Mouse (Mus musculus) megakaryocyte progenitor cell, adult 5-6 weeks (primary cell): ENCODE results near the gene Tmem104. TPM values are rescaled to one million over a fixed set of nuclear protein-coding genes. Genes with fewer than 3 reads are reported as not detected.

ENCODE experiments used
- ATAC-seq: replicated peaks from 2 replicates; pipeline ENCODE4 v1.8.0; 2016; ENCODE audit warnings: mild to moderate bottlenecking, moderate TSS enrichment, inconsistent platforms; ENCODE audit not compliant: poor library complexity
- total RNA-seq, 2 experiments: library from RNA; stranded (forward) in 1 of 2; stranded (reverse) in 1 of 2; fragments of 157-497, 149-512 nt in 1 of 2; fragments of 200-1000 nt in 1 of 2; gene quantifications; 2 replicates each; pipeline versions ENCODE4 v1.2.3 to v1.2.4; 2015 to 2017

The Tmem104 gene
- total RNA-seq, 2 experiments from 2014 or later: 7.8 to 8.2 TPM

DNA sequence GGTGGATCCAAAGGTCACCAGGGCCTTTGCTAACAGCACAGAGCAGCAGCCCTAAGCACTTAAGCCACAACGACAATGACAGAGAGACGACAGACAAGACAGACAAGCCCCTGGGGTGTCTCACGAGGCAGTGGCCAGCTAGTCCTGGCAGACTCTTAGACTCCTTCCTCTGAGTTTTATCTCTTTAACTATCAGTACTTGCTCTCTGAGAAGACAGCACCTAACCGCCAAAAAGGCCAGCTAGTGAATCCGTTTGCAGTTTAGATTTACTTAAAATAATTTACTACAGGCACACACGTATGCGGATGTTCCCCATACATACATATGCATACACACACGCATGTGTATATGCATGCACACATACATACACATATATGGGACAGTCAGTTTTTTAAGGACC is 10.3 kb downstream of the Tmem104 start:
- ATAC-seq: no peak

DNA sequence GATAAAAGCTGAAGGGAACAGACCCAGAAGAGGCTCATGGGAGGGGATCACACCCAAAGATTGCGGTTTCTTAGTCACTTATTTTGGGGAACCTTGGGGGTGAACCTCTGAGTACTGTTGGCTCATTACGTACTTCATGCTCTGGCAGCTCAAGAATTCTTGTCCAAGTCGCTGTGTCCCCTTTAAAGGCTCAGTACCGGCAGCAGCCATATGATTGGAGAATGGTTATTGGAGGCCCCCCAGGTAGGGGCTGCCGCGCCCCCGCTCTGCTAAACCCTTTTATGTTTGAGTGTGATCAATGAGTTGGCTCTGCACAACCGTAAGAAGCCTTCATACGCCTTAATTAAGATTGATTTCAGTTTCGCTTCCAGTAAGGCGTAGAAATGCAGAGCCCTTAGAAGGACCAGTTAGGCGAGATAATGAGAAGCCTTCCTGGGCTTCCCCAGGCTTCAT is 11.7 kb downstream of the Tmem104 start:
- ATAC-seq: no peak

DNA sequence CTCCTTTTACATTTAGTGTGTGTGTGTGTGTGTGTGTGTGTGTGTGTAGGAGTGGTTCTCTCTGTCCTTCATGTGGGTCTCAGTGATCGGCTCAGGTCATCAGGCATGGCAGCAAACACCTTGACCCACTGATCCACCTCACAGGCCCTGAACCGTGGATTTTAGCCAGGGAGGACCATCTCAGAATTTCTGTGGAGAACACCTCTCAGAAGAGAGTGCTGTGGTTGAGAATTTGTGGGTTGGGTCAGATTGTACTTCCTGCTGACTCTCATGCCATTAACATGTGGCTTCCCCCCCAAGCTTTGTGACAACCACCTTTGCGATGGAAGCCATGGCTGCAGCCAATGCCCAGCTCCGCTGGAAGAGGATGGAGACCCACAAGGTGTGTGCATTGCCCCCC is 13.2 kb downstream of the Tmem104 start:
- ATAC-seq: no peak

DNA sequence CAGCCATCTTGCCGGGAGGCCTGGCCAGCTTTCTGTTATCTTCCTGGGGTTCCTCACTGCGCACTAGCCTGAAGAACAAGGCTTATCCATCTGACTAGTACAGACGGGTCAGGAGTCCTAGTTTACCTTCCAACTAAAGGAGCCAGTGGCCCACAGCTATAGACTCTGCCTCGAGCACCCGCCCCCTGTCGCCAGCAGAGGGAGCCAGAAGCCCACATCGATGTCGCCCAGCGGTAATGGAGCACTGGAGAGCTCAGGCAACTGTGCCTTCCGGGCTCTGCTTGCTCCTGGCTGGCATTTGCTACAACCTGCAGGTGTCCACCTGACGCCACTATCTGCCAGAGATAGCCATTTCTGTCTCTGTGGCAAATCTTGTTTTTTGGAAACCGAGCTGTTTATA is 15.0 kb downstream of the Tmem104 start:
- peak; percentile 97 for ATAC-seq

DNA sequence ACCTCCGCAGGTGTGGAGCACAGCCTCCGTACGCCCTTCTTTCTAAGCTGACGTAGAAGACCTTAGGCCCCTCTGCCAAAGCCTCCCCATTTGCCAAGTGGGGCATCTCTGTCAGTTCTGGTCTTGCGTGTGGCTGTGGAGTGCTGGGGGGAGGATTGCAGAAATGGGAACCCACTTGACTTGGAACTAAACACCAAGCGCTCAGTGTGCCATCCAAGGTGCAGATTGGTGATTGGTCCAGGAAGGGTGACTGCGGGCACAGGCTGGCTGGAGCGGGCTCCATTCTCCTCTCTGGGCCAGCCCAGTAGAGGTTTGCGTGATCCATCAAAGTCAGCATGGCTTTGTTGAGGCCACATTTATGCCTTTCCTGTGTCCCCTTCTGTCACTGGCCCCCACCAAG is 15.5 kb downstream of the Tmem104 start:
- no peak for ATAC-seq

DNA sequence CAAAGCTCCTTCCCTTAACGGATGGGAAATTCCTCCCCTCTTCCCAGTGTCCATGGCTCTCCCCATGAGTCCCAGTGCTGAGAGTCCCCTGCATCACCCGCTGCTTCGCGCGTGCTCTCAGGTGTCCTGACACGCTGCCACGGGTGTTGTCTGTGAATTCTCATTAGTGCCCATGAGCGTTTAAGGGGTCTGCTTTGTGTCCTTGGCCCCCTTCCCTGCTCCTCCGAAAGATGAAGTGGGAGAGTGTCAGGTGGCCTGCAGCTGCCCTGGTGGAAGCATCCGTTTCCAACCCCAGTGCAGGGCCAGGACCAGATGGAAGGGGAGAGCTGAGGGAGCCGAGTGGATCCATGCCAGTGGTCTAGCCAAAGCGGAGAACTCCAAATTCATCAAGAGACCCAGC is 20.8 kb downstream of the Tmem104 start:
- no peak for ATAC-seq

DNA sequence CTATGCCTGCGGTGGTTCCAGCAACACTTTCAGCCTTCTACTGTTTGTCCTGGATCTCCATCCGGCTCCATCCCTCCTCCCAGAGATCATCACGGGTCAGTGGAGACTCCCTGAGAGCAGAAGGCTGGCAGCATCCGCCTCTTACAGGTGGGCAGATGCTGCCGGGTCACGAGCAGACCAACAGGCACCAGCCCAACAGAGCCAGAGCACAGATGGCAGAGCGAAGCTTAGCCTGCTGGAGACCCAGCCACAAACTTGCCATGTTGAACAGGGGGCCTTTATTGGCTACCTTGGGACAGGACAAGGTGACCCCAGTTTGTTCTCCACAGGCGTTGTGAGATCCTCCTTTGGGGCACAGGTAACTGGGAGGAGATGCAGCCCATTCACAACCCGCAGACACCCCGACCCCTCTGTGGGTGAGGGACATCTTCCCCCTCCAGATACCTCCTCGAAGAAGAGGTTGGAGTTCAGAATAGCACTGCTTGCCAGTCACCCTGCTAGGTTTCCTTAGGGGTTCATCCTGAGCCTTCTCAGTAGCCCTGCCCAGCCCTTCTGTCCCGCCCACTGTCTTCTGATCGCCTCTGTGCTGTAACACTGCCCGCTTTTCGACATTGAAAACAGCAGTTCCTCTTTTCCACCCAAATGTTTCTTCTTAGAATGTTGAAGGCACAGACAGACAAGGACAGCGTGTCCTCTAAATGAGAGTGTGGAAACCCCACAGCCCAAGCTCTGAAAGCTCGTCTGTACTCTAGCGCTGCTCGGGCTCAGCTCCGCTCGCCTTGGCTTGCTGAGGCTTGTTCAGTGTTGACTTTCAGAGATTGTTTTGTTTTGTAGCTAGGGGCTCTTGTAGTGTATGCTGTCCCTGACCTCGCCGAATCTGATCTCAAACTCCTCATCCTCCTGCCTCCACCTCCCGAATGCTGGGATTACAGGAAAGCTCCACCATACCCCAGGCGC is 21.8 kb downstream of the Tmem104 start:
- ATAC-seq: peak; percentile 84

DNA sequence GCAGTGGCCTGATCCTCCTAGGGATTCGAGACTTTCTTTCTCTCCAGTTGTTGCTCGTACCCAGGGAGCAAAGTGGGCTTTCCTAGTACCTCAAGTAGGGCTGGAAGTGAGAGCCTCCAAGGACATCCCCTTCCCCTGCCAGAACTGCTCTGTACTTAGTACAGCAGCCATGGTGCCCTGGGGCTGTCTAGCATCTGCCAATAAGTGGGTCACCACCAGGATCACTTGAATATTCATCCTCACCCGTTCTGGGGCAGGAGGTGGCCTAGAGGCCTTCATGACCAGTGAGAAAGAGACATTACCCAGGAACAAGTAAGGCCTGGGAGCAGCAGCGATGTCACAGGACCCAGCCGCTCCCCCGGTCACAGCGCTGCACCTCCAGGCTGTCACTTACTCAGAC is 22.7 kb downstream of the Tmem104 start:
- no peak for ATAC-seq

DNA sequence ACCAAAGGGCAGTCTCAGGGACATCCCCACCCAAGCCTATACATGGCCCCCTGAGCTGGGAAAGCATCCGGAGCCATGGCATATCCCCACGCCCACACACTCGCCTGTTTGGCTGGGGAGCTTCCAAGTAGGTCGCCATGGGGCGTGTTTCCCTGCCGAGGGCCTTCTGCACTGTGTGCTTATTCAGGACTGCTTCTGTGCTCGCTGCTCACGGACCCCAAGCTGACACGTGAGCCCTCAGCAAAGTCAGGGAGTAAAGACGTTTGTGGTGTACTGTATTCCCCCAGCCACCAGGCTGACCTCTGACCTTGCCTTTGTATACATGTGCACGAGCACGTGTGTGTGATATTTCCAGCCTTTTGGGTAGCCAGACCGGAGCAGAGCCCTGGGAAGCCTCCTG is 24.8 kb downstream of the Tmem104 start:
- ATAC-seq: no peak

DNA sequence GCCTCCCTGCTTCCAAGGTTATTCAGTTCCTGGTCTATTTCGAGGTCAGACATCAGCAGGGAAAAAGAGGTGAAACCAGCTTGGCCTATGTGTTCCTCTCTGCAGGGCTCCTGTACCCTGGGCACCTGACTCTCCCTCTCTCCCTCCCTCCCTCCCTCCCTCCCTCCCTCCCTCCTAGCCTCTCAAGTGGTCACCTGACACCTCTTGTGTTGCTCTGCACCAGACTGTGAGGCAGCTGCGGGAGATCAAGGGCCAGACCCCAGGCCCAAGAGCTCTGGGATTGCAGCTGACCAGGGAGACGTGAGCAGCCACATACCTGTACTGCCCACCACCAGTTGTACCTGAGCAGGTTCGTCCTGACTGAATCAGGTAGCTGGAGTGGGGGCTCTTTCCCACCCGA is 27.8 kb downstream of the Tmem104 start:
- no peak for ATAC-seq

DNA sequence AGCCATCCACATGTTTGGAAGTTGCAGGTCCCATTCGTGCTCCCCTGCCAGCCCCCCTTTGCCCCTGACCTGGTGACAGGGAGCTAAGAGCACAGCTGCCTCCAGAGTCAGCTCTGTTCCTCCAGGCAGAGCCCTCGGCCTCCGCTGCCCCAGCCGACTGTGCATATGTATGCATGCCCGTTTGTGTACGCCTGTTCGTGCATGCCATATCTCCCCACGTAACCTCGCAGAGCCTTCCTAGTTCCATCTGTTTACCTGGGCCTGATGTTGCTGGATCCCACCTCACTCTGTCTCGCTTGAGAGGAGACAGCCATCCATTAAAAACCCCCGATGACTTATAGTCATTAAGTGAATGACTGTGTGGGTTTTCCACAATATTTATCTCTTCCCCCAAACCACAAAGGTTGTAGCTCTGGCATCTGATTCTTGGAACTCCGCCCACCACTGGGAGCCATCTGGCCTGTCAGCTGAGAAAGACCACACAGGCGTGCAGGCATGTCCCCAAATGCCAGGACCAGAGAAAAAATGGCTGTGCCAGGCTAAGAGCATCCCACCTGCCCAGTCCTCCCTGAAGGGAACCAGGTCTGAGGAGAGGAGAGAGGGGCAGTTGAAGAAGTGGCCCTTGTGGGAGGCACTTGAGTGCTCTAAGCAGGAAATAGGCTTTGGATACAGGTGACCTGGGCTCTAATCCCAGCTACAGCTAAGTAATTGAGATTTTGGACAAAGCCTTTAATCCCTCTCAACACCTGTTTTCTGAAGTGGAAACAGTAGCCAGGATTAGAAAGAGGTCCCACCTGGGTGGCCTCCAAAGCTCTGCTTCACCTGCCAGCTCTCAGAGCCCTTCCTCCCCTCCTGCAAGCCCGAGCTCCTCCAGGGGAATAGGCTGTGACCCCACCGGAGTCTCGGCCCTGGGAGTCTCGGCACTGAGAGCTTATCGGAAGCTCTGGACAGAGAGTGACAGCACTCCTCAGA is 30.4 kb downstream of the Tmem104 start:
- ATAC-seq: no peak; the same call in 1 of the 2 replicates

DNA sequence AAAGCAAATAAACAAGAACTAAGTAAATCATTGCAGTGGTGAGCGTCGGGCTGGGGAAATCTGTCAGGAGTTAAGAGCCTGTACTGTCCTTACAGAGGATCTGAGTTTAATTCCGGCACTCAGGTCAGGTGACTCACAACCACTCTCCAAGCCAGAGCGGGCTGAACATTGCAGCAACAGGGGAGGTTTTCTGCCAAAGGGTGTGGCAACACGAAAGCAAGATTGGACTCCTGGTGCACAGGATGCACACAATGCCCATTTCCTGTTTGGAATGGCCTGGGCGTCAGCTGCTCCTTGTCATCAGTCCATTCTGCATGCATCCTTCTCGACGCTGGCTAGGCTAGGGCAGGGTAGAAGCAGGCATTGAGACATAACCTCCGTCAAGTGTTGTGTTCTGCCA is 32.0 kb downstream of the Tmem104 start:
- ATAC-seq: peak; percentile 54

DNA sequence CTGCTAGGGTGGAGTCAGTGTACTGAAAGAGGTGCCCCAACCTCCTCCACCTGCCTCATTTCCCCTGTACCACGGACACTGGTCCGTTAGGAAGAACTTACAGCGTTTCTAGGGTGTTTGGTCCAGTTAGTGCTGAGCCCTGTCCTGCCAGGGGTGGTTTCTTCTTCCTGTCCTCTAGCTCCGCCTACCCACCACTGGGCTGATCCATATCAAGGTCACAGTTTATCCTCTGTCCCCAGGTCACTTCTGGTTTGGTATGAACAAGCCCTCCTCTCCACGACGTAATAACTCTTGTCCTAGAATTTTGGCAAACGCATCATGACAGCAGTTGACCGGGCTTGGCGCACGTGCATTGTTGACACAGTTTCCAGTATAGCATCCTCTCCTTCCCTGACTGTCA is 32.4 kb downstream of the Tmem104 start:
- ATAC-seq: peak; percentile 6; the same call in 1 of the 2 replicates

DNA sequence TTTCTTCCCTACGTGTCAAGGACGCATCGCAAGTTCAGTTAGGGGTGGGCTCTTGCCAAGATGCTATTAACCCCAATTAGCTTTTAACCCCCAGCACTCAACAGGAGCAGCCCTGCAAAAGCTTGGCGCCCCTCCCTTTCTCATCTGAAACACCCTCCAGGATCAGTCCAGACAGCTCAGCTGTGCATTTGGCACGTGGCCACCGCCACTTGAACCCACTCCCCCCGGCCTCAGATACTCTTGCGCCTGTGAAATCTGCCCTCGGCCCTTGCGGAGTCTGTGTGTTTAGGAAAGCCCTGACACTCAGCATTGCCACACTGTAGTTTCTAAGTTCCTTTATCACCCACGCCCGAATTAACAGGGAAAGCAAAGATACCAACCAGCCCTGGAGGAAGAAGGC is 34.8 kb downstream of the Tmem104 start:
- no peak for ATAC-seq

DNA sequence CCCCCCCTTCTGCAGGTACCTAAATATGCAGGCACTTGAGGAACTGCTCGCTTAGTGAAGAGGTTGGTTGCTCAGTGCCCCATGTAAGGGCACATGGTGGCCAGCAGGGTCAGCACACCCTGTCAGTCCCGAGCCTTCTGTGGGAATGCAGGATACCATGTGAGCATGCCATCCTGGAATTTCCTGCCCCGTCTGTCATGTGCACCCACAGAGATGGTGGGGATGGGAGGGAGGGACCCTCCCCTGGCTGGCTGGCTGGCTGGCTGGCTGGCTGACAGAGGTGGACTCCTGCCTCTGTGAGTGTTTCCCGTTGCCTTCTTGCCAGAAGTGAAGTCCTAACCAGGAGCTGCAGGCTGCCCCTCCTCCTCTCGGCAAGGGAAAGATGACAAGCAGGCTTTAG is 35.3 kb downstream of the Tmem104 start:
- ATAC-seq: no peak

DNA sequence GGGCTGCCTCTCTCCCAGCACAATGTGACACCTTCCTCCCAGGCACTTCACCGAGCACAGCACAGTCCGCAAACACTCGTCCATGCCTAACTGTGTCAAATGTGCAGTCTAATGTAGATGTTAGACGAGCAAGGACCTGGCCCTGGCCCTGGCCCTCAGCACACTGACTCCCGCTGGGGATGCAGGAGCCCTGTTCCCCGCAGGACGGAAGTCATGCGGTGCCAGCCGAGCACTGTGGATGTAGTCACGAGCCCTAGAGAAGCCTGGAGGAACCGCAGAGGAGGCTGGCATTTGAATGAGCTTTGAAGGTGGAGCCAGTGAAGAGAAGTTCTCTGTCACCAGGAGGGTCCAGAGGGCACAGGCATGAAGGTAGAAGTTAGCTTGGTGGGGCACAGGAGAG is 36.2 kb downstream of the Tmem104 start:
- ATAC-seq: peak; percentile 35; the same call in 1 of the 2 replicates

DNA sequence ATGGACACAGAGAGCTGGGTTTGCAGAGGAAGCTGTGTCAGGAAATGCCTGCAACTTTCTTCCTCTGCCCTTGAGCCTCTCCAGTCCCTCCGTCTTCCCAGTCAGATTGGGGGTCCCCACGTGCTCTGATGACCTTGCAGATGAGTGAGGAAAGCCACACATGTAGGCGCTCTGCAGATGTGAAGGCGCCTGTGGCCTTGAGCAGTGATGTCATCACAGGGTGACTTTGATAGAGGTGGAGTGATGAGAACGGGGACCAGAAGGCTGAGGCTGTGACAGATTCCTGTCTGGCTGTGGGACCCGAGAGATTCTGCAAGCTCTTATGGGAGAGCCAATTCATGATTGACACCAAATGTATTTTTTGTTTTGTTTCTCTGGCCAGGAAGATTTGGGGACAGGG is 36.6 kb downstream of the Tmem104 start:
- peak; percentile 8; the same call in 1 of the 2 replicates for ATAC-seq

DNA sequence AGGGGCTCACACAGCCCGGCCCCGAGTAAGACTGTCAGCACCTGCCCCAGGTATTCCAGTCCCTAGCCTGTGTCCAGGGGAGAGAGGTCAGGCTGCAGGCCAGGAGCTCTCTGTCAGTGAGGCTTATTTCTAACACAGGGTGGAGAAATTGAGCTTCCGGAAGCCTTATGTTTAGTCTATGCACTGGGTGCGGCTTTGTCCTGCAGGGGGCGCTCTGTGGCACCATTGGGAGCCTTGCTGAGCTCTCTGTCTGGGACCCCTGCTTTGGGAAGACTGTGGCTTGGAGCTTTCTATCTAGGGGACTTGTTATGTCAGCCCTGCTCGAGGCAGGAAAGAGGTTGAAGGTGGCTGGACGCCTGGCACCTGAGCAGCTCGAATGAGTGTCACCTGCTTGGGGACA is 37.6 kb downstream of the Tmem104 start:
- peak; percentile 54; the same call in 1 of the 2 replicates for ATAC-seq

DNA sequence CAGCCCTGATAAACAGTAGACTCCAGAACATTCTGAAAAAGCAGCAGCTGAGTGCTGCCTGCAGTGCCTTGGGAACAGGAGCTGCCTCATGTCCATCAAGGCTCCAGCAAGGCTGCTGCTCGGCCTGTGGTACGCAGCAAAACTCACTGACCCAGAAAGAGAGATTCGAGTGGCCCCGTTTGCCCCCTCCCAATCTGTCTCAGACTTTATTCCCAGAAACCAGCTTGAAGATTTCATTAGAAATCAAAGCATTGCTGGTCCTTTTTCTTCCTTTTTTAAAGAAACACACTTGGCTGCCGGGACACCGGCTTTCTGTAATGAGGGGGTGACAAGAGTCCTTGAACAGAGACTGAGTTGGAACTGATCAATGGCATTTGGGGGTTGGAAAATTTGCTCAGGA is 38.0 kb downstream of the Tmem104 start:
- ATAC-seq: no peak

DNA sequence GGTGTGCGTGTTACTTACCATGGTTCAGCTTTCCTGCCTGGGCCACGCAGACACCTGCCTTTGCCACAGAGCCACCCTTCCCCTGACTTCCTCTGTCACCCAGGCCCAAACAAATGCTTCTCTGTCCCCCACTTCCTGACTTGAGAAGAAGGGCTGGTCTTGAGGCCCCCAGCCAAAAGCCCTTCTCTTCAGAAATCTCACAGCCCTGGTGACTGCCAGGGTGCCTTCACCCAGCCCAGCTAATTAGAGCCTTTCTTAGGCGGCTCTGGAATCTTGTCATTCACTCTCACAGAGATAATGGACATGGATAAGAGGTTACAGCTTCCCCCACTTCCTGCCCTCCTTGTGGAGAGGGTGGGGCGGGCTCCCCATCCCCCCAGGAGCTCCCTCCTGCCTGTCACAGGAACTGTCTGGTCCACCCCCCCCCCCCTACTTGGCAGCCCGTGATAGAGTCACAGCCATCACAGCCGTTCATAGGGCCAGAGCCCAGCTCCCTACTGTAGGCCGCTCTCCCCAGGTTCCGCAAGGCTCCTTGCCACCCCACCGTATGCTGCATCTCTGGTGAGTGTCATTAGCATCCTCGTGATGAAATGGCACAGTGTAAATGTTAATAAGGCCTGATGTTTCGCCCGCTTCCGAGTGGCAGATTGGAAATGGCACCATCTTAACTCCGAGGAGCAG is 39.7 kb downstream of the Tmem104 start:
- no peak for ATAC-seq

DNA sequence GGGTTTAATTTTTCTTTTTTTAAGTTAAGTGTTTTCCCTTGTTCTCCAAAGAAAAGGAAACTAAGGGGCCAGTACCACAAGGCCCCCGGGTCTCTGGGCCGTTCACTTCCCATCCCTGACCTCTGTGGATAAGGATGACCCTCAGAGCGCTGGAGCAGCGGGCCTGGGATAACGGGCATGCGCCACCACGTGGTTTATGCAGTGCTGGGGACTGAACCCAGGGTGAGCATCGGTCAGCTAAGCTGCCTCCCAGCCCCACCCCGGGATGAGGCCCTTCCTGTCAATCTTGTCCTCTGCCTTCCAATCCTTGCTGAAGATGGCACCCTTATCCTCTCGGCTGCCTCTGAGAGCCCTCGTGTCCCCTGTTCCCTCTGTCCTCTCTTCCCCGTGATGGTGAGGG is 40.4 kb downstream of the Tmem104 start:
- no peak for ATAC-seq
